8 mouse cellular contexts compared by ENCODE assay signal in genomic region chr10:119294454-119295149, GRCm38 (mm10). TPM values are rescaled to one million over a fixed set of nuclear protein-coding genes. Genes with fewer than 3 reads are reported as not detected.
A peak's percentile ranks its signal among the peaks of the same experiment; 100 is the strongest.
DNase-seq lines count a peak whose midpoint lies in the region; ATAC-seq lines count a peak whose summit lies in the region.

No protein-coding gene starts in this region.

- H3K4me3 ChIP-seq in hindbrain, embryonic 14.5 days (replicated peaks; ENCODE audit: low read length): no peak overlapping the region
- no peak overlapping the region for H3K4me3 ChIP-seq in hindbrain, embryonic 16.5 days (ENCODE audit: low read length)
- no peak overlapping the region for H3K4me3 ChIP-seq in midbrain, embryonic 14.5 days (replicated peaks; ENCODE audit: low read depth, low read length)

- no peak overlapping the region for H3K27ac ChIP-seq in hindbrain, embryonic 14.5 days
- H3K27ac ChIP-seq in hindbrain, embryonic 16.5 days (ENCODE audit: low read depth, low read length): no peak overlapping the region
- H3K27ac ChIP-seq in midbrain, embryonic 14.5 days (replicated peaks; ENCODE audit: low read depth, low read length): no peak overlapping the region

- DNase-seq in hindbrain, embryonic 14.5 days (ENCODE audit: low spot score): peak; percentile 55
- DNase-seq in CD8-positive naive resting alpha-beta T cell, adult 2 months (ENCODE audit: low read depth in 2 of 2, low spot score in 2 of 2): peak; percentile 6 to 41
- peak; percentile 17 for DNase-seq in adrenal gland, adult 2 months
- peak; percentile 19 to 20 for DNase-seq in frontal cortex, postnatal 25 days (ENCODE audit: low spot score in 2 of 2)
- DNase-seq in layer of hippocampus, adult 9-11 months: peak; percentile 6
- peak; percentile 68 for DNase-seq in midbrain, embryonic 14.5 days
- DNase-seq in spleen, adult 12 weeks (ENCODE audit: low spot score): no peak

- ATAC-seq in hindbrain, embryonic 14.5 days (ENCODE audit: low FRiP score): no peak
- no peak for ATAC-seq in hindbrain, embryonic 16.5 days
- ATAC-seq in midbrain, embryonic 14.5 days (ENCODE audit: low FRiP score, low TSS enrichment): no peak

- H3K36me3 ChIP-seq in hindbrain, embryonic 14.5 days (replicated peaks; ENCODE audit: control insufficient read depth, insufficient read depth): no peaks in the 10 kb centered on the region
- H3K36me3 ChIP-seq in hindbrain, embryonic 16.5 days (ENCODE audit: control insufficient read depth, insufficient read depth, low read length): no peaks in the 10 kb centered on the region
- no peaks in the 10 kb centered on the region for H3K36me3 ChIP-seq in midbrain, embryonic 14.5 days (ENCODE audit: control insufficient read depth, insufficient read depth, low read length)

- no peaks in the 10 kb centered on the region for H3K4me1 ChIP-seq in hindbrain, embryonic 14.5 days (replicated peaks; ENCODE audit: control insufficient read depth, insufficient read depth, low read length)
- H3K4me1 ChIP-seq in hindbrain, embryonic 16.5 days (ENCODE audit: control insufficient read depth, insufficient read depth, low read depth, low read length): no peaks in the 10 kb centered on the region
- H3K4me1 ChIP-seq in midbrain, embryonic 14.5 days (ENCODE audit: control insufficient read depth, insufficient read depth, low read length): no peaks in the 10 kb centered on the region

- H3K4me2 ChIP-seq in hindbrain, embryonic 14.5 days (replicated peaks): no peak overlapping the region
- no peak overlapping the region for H3K4me2 ChIP-seq in hindbrain, embryonic 16.5 days (ENCODE audit: low read length)
- H3K4me2 ChIP-seq in midbrain, embryonic 14.5 days (ENCODE audit: low read length): no peak overlapping the region

- H3K27me3 ChIP-seq in hindbrain, embryonic 14.5 days (ENCODE audit: control insufficient read depth, insufficient read depth, low read length): no peaks in the 10 kb centered on the region
- no peaks in the 10 kb centered on the region for H3K27me3 ChIP-seq in hindbrain, embryonic 16.5 days (replicated peaks; ENCODE audit: control insufficient read depth, insufficient read depth, low read length)
- H3K27me3 ChIP-seq in midbrain, embryonic 14.5 days (ENCODE audit: control insufficient read depth, insufficient read depth, low read length): no peaks in the 10 kb centered on the region

- no peak overlapping the region for H3K9ac ChIP-seq in hindbrain, embryonic 14.5 days
- no peak overlapping the region for H3K9ac ChIP-seq in hindbrain, embryonic 16.5 days (ENCODE audit: low read depth, low read length)
- H3K9ac ChIP-seq in midbrain, embryonic 14.5 days (replicated peaks; ENCODE audit: low read length): no peak overlapping the region

- WGBS in hindbrain, embryonic 14.5 days: 56% methylated on average over 14 of the region's 14 CpGs
- WGBS in hindbrain, embryonic 16.5 days: 56% methylated on average over 14 of the region's 14 CpGs
- 55% methylated on average over 14 of the region's 14 CpGs for WGBS in midbrain, embryonic 14.5 days

- no peaks in the 10 kb centered on the region for H3K9me3 ChIP-seq in hindbrain, embryonic 14.5 days (ENCODE audit: control insufficient read depth, low read length)
- no peaks in the 10 kb centered on the region for H3K9me3 ChIP-seq in hindbrain, embryonic 16.5 days (ENCODE audit: control insufficient read depth, low read length)
- H3K9me3 ChIP-seq in midbrain, embryonic 14.5 days (ENCODE audit: control insufficient read depth, low read length): no peaks in the 10 kb centered on the region

RNA-seq across cellular contexts. Expression of gene Cand1, which starts 54.7 kb away (rescaled TPM):
- 79.5 and 80.0 TPM in 2 replicates for polyA plus RNA-seq in hindbrain, embryonic 14.5 days (2014; fragmentation: Nextera tagmentation; extraction: Ambion mirVana)
- 36.2 and 45.6 TPM in 2 replicates for polyA plus RNA-seq in hindbrain, embryonic 16.5 days (2015; fragmentation: Nextera tagmentation; extraction: Ambion mirVana)
- 10 to 100 TPM; 79.5 to 84.2 TPM for total RNA-seq in adrenal gland, adult 2 months (2021)
- 9.3 and 18.5 TPM in 2 replicates for polyA plus RNA-seq in adrenal gland, adult 2 months (2012; rRNA removed)
- polyA plus RNA-seq in midbrain, embryonic 14.5 days (2014; fragmentation: Nextera tagmentation; extraction: Ambion mirVana): 45.2 and 79.8 TPM in 2 replicates
